19 mouse cellular contexts compared by ENCODE assay signal in genomic region chr15:97461060-97461459, GRCm38 (mm10).
"Had no signal": no experiment of that assay in that cellular context is flagged by ENCODE, and none has a peak within 500 bp of the region (broad histone marks: within the 10 kb centered on the region; RNA-seq: fewer than 3 reads in every experiment).

No protein-coding gene starts in this region.

- ATAC-seq: intestine, embryonic 16.5 days; liver, postnatal 0 days had no signal

- DNase-seq: kidney, adult 18-20 months; kidney, adult 9 months; kidney, postnatal 14 days; kidney, postnatal 4 days; left cerebral cortex, postnatal 4 days; liver, postnatal 0 days; lung, postnatal 10 days; lung, postnatal 36 days; midbrain, embryonic 14.5 days; right cerebral cortex, postnatal 4 days; thymus, adult 18-20 months had no signal

- H3K9ac ChIP-seq: limb, embryonic 12.5 days; limb, embryonic 15.5 days; liver, embryonic 14.5 days; liver, postnatal 0 days; lung, embryonic 15.5 days had no signal

- H3K36me3 ChIP-seq: limb, embryonic 12.5 days; limb, embryonic 15.5 days; lung, embryonic 15.5 days; midbrain, embryonic 10.5 days had no signal

- H3K4me3 ChIP-seq: limb, embryonic 12.5 days; limb, embryonic 15.5 days; lung, embryonic 15.5 days; megakaryocyte, embryonic 14.5 days; midbrain, embryonic 10.5 days had no signal

- H3K9me3 ChIP-seq: limb, embryonic 12.5 days; limb, embryonic 15.5 days; lung, embryonic 15.5 days; megakaryocyte, embryonic 14.5 days; midbrain, embryonic 10.5 days had no signal

- H3K27me3 ChIP-seq: limb, embryonic 15.5 days; lung, embryonic 15.5 days had no signal

- H3K4me1 ChIP-seq: megakaryocyte, embryonic 14.5 days had no signal

- H3K27ac ChIP-seq: limb, embryonic 12.5 days; limb, embryonic 15.5 days; liver, embryonic 14.5 days; lung, embryonic 15.5 days; midbrain, embryonic 10.5 days; stomach, postnatal 0 days had no signal
